Mouse (Mus musculus) neutrophil, adult 5-6 weeks (primary cell): ENCODE data around the gene Tssk6. TPM values are rescaled to one million over a fixed set of nuclear protein-coding genes. Genes with fewer than 3 reads are reported as not detected.

Experiments
- ATAC-seq: fragments of 151-379, 151-347 bp; 2 replicates; pipeline ENCODE4 v1.8.0; 2017; ENCODE audit warnings: mild to moderate bottlenecking, moderate TSS enrichment; ENCODE audit not compliant: insufficient number of reproducible peaks, poor library complexity, low FRiP score, severe bottlenecking; ENCODE audit errors: extremely low read depth
- total RNA-seq: library from RNA; stranded (forward); fragments of 200-1000 nt; gene quantifications from 2 replicates; pipeline ENCODE4 v1.2.3, GENCODE M21; 2017

Tssk6 gene
- total RNA-seq, 1 experiment from 2014 or later = 0.93 TPM

- no peak for ATAC-seq
Observed at GRCm38 (mm10) chr8:69882021-69882756, 19.8 kb upstream of the Tssk6 start.

DNA sequence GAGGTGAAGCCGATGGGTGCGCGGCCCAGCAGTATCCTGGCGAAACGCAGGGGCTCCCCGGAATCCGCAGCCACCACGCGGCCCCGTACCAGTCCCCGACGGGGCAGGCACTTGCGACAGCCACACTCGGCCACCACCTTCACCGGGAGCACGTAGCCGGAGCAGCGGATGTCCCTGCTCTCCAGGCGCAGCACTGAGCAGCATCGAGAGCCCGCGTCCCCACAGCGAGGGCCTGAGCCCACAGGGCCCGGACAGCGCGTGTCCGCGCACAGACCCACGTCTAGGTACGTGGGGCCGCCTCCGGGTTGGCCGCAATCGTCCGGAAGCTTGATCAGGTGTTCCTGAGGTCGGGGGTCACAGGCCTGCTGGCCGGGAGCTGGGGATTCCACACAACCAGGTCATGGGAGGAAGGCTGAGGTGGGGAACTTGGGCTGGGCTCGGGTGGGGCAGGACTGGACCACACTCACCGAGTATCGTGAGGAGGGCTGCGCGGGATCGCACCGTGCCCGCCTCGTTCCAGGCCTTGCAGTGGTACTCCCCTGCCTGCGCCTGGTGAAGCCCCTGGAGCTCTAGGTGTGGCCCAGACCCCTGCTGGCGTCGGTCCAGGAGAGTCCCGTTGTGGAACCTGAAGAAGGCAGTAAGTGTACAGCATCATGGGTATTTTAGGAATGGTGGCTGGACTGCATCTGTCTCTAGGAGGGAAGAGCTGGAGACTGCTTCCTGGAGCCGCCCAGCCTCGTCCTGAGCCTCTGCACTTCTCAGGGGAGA lies 19.0 kb upstream of the Tssk6 start:
- ATAC-seq = no peak

GRCm38 (mm10) chr8:69884141-69884540 lies 17.8 kb upstream of the Tssk6 start:
- ATAC-seq = no peak

DNA sequence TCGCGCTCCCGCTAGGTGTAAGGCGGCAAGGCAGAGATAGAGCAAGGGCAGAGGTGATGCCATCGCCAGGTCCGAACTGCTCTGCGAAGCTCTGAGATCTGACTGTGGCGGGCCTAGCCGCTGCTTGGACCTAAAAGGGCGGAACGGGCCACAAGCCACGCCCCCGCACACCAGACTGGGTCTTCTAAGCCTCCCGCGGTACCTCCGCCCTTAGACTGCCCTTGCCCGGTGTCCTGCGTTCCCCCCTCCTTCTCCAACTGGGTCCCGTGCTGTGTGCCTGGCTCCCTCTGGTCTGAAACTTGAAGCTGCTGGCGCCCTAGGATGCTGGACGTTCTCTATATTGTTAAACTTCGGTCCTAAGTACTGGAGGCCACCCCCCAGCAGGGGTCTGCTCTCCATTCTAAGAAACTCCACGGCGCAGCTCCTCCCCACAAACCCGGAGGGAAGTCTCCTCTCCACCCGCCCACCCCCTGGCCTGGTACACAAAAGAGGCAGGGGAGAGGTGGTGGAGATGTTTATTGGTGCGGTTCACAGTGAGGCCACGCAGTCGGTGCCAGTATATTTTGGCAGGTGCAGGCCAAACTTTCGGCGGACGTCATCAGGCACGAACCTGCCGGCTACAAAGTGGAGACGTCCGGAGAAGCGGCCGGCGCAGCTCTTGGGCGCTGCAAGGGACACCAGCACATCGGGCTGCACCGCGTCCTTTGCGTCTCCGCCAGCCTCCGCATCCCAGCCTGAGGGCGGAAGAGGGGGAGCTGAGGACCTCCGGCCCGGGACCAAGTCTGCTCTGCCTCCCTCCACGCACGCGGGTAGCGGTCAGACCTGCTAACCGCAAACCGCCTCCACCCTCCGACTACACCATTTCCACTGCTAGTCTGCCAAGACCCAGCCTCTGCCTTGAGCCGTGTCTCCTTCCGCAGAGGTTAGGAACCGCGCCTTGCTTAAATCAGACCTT lies 14.4 kb upstream of the Tssk6 start, which contains the start of gene Cilp2:
TSS of gene Cilp2 (minus strand) at position 399 of the 955 bp plus-strand sequence.
- peak; percentile 11; the same call in 1 of the 2 replicates for ATAC-seq

GRCm38 (mm10) chr8:69888244-69888866 lies 13.6 kb upstream of the Tssk6 start:
- ATAC-seq = no peak

- ATAC-seq = no peak
Observed at GRCm38 (mm10) chr8:69888902-69889301, 13.1 kb upstream of the Tssk6 start.

- ATAC-seq = no peak
Observed at GRCm38 (mm10) chr8:69890813-69891241, 11.2 kb upstream of the Tssk6 start.

GRCm38 (mm10) chr8:69893863-69894262 lies 8.1 kb upstream of the Tssk6 start:
- no peak for ATAC-seq

- ATAC-seq = no peak
Observed at GRCm38 (mm10) chr8:69894836-69895332, 7.1 kb upstream of the Tssk6 start.

- ATAC-seq = no peak
Observed at GRCm38 (mm10) chr8:69895772-69896451, 6.1 kb upstream of the Tssk6 start.

GRCm38 (mm10) chr8:69897857-69898256 lies 4.1 kb upstream of the Tssk6 start:
- ATAC-seq = no peak

DNA sequence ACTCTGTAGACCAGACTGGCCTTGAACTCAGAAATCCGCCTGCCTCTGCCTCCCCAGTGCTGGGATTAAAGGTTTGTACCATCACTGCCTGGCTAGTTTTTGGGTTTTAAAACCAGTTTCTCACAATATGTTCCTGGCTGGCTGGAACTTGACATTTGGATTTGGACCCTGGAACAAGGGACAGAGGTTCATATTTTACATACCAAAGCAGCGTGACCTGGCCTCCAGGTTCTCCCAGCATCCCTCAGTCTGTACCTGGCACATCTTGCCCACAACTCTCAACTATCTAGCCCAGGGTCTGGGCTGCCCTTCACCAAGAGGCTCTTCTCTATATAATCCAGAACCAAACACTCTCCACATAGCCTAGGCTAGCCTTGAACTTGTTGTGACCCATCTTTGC lies 2.1 kb upstream of the Tssk6 start:
- ATAC-seq = no peak

DNA sequence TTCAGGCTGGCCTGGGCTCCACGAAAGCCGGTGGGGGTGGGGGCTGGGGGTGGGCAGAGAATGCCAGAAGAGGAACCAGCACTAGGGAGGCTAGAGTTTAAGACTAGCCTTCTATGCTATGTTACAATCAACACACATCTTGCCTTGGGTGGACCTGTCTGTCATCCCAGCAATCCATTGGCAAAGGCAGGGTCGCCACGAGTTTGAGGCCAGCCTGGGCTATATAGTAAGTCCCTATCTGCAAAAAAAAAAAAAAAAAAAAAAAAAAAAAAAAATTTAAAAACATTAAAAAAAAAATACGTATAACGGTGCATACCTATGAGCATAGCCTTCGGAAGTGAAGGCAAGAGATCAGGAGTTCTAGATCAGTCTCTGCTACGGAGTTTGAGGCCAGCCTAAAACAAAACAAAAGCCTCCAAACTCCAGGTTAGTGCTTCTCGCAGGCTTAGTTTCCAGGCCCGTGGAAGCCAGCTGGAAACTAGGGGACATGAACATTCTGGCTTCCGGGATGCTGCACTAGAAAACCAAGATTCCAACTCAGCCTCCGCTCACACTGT lies 1.0 kb upstream of the Tssk6 start:
- no peak for ATAC-seq

GRCm38 (mm10) chr8:69901484-69902162 lies 361 bp upstream of the Tssk6 start:
- ATAC-seq = peak; percentile 84

- peak; percentile 45 for ATAC-seq
Observed at GRCm38 (mm10) chr8:69903063-69903542, 1.1 kb downstream of the Tssk6 start.

DNA sequence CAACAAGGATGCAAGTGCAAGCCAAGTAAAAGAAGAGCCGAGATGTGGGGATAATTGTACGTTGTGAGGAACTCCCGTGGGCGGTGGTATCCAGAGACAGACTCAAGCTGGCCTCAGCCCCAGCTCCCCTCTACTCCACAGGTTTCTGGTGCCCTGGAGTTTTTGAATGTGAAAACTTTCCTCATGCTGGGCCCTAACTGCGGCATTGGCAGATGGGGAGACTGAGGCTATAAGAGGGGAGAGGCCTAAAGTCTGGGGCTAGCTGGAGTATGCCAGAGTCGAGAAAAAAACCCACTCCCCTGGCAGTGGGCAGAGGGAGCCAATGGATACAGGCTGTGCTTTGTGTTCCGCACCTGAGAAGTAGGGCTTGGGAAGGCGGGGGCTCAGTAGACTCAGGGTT lies 2.1 kb downstream of the Tssk6 start:
- ATAC-seq = no peak

GRCm38 (mm10) chr8:69906260-69906659 lies 4.3 kb downstream of the Tssk6 start:
- no peak for ATAC-seq
